Mouse (Mus musculus) ES-CJ7 (cell line): Measurements from ENCODE around the gene Fcgr1.
"Not testable (repeated sequence)": the region's sequence is repeated elsewhere in the genome, so short reads cannot be mapped to it uniquely, and the experiment has no call there.

Source experiments
- DNase-seq: peaks from one replicate; pipeline ENCODE4 v3.0.0; 2011; ENCODE audit warnings: low read depth, low spot score

Gene Fcgr1

DNA sequence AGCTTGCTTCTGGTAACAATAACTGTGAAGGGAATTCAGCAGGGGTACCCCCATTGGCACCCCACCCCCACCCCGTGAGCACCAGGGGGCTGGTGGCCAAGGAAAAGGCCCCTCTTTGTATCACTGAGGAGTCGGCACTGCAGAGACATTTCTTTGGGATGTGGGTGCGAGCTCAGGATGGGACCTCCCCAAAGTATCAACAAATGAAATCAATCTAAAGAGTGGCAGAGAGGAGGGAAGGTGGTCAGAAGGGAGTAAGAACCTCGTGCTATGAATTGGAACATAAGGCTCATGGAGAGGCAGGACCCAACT lies 44.8 kb downstream of the Fcgr1 start:
- no peak for DNase-seq

DNA sequence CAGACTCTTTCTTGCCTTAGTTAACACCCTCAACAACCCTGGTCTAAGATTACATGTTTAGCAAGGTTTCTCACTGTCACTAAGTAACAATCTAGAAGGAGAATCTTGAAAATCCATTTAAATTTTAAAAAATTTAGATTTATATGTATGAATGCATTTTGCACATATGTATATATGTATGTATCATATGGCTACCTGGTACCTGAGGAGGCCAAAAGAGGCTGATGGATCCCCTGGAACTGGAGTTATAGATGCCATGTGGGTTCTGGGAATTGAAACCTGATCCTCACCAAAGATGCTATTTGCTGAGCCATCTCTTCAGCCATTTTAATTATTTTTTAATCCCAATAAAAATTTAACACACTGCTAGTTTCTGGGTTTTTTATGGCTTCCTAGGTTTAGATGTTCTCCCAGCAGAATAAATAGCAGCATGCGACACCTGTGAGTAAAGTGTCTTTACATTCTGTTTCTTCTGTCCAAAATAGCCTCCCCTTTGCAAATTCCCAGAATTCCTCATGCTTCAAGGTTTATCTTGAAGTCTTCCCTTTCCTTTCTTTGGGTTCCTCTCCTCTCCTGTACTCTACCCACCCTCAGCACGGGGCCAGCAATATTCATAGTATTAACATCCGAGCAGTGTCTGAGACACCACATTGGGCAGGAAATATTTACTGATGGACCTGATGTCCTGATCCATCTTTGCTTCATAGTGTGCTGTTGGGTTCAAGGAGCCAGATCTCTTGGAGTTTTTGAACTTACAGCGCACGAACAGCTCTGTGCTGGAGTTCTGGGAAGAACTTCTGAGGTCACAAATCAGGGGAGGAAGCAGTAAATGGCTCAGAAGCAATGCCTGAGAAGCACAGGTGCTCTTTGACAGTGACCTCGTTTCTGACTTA lies 45.4 kb downstream of the Fcgr1 start:
- peak; percentile 24 for DNase-seq

DNA sequence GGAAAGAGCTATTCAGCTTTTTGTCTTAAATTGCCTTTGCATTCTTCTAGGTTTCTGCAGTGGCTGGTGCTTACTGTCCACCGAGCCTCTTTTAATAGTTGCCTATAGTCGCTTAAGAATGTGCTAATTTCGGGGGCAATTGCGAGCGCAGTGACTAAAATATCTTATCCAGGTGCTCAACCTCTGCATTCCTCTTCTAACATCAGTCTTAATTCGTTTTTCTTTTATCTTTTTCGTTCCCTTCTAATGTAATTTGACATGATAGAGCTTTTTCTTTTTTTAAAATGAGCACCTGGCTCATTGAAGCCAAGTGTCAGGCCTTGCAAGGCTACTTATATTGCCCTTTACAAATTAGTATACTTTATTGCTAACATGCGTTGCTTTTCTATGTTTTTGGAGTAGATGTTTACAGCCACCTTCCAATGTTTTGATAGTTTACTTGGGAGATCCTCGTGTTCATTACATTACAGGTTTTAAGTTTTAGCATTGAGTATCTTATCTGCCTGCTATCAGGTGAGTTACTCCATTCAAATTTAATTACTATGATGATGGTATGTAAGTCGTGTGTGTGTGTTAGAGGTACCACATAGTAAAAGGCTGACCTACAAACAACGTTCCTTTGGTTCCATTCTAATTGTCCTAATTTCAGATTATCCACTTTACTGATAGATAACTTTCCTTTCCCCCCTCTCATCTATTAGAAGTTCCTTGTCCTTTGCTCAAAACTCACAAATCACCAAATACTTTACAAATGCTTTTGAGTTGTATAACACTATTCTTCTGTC lies 46.2 kb downstream of the Fcgr1 start:
- peak; percentile 54 for DNase-seq

- not testable (repeated sequence) for DNase-seq
These were observed 47.3 kb downstream of the Fcgr1 start, which contains the start of gene Hist2h3c1 for GRCm38 (mm10) chr3:96246427-96246856. Gene Hist2h3c1 (plus strand): TSS chr3:96246685.

GRCm38 (mm10) chr3:96246018-96246417 lies 47.8 kb downstream of the Fcgr1 start:
- DNase-seq: not testable (repeated sequence)

- peak; percentile 83 for DNase-seq
These were observed 48.5 kb downstream of the Fcgr1 start, which contains the start of gene Hist2h2aa1 for GRCm38 (mm10) chr3:96245003-96245886. Gene Hist2h2aa1 (plus strand): TSS chr3:96245497.

DNA sequence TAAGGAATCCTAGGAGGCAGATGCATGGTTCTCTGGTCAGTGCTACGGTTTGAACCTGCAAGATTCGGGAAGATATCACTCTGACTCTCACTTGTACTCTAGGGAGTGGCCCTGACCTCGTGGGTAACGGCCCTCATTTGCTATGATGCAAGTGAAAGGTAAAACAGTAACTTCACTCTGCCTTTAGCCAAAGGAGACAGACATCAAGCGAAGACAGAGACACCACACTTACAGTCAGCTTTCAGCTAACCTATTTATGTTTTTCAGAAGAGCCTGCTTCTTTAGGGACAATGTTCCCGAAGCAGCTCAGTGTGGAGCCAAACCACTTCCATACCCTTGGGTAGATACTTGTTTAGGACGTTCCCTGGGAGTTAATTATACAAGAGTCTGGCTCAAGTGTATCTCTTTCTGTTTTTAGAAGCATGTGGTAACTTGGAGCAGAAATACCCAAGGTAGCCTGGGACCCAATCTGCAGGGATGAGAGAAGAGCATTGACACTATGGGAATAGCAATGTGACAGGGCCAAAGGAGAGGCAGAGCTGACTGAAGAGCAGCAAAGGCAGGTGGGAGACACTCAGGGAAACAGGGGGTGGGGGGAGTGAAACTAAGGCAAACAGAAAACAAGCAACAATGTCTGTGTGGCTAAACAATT lies 49.7 kb downstream of the Fcgr1 start:
- peak; percentile 23 for DNase-seq

GRCm38 (mm10) chr3:96240799-96241197 lies 53.0 kb downstream of the Fcgr1 start:
- no peak for DNase-seq

- peak; percentile 66 for DNase-seq
These were observed 53.6 kb downstream of the Fcgr1 start, which contains the start of gene Hist2h2aa2 for GRCm38 (mm10) chr3:96239949-96240798. Gene Hist2h2aa2 (minus strand): TSS chr3:96240276.

- DNase-seq: not testable (repeated sequence)
These were observed 54.6 kb downstream of the Fcgr1 start, which contains the start of gene Hist2h3c2 for GRCm38 (mm10) chr3:96238954-96239793. Gene Hist2h3c2 (minus strand): TSS chr3:96239127.

DNA sequence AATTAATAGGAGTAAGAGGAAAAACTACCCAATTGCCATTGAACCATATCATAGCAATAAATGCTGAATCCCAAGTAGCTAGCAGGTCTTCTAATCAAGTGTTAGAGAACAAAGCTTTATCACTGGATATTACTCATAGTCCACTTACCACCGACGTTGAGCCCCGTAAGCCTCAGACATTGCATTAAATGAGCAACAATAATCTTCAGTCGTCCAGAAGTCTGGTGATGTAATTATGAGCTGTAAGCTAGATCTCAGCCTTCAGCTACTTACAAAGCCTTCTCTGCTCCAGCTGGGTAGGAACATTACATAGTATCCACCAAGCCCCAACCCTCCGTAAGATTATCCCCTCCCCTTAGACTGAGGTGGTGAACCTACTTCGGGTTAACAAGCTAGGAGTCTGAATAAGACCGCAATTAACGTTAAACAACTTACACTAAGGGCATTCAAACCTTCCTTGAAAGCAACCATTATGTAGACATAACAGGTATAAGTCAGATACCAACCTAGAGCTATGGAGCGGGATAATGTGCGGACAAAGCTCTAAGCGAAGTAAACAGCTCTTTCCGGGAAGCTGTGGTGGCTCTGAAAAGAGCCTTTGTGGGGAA lies 55.8 kb downstream of the Fcgr1 start:
- peak; percentile 75 for DNase-seq

GRCm38 (mm10) chr3:96237335-96237903 lies 56.4 kb downstream of the Fcgr1 start:
- peak; percentile 49 for DNase-seq

- DNase-seq: no peak
These were observed 56.9 kb downstream of the Fcgr1 start for GRCm38 (mm10) chr3:96236834-96237334.

DNA sequence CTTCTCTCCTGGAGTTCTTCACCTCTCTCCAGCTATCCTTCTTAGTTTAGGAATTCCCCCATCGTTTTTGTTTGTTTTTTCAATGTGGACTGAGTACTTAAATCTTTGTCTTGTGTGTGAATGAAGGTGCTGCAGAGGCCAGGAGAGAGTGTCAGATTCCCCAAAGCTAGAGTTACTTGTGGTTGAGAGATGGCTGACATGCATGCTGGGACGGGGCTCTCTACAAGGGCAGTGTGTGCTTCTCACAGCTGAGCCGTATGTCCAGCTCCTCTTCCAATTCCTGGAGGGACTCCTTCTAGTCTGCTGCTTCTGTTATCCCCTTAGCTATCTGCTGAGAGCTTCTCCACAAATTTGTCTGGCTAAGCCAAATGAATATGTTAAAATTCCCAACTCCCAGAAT lies 57.9 kb downstream of the Fcgr1 start:
- DNase-seq: no peak

GRCm38 (mm10) chr3:96234914-96235313 lies 58.9 kb downstream of the Fcgr1 start:
- DNase-seq: no peak
